Mouse (Mus musculus) hindbrain, embryonic 11.5 days (tissue): ENCODE results near the gene Bhlhe23. TPM values are rescaled to one million over a fixed set of nuclear protein-coding genes. Genes with fewer than 3 reads are reported as not detected.

Source experiments
- ATAC-seq: fragments of 200-750 bp; cut with Nextera tagmentation; 2 replicates; pipeline ENCODE4 v1.8.0; 2017; ENCODE audit warnings: mild to moderate bottlenecking, moderate TSS enrichment, moderate library complexity; ENCODE audit not compliant: low FRiP score
- DNase-seq: peaks from one replicate; pipeline ENCODE4 v3.0.0-alpha.2; 2015; ENCODE audit warnings: low spot score
- H3K27ac ChIP-seq: fragments of 300-500 bp; sonication (generic); 2 replicates; pipeline ENCODE4 v1.5.1; 2014; ENCODE audit warnings: mild to moderate bottlenecking, low read depth, low read length
- H3K27me3 ChIP-seq: fragments of 300-500 bp; sonication (generic); 2 replicates; pipeline ENCODE4 v1.6.1; 2014; ENCODE audit warnings: mild to moderate bottlenecking, low read length, moderate library complexity, mixed read lengths; ENCODE audit not compliant: control insufficient read depth, insufficient read depth
- H3K36me3 ChIP-seq: fragments of 300-500 bp; sonication (generic); 2 replicates; pipeline ENCODE4 v1.6.1; 2014; ENCODE audit warnings: mild to moderate bottlenecking, low read length, moderate library complexity, mixed read lengths; ENCODE audit not compliant: control insufficient read depth, insufficient read depth
- H3K4me1 ChIP-seq: fragments of 300-500 bp; sonication (generic); replicated peaks from 2 replicates; pipeline ENCODE4 v1.6.1; 2014; ENCODE audit warnings: low read length, mixed read lengths; ENCODE audit not compliant: control insufficient read depth, insufficient read depth
- H3K4me2 ChIP-seq: fragments of 300-500 bp; sonication (generic); replicated peaks from 2 replicates; pipeline ENCODE4 v1.6.1; 2014; ENCODE audit warnings: mild to moderate bottlenecking, low read depth, low read length
- H3K4me3 ChIP-seq: fragments of 300-500 bp; sonication (generic); 2 replicates; pipeline ENCODE4 v1.5.1; 2014; ENCODE audit warnings: low read depth, low read length
- H3K9ac ChIP-seq: fragments of 300-500 bp; sonication (generic); 2 replicates; pipeline ENCODE4 v1.6.1; 2014; ENCODE audit warnings: low read depth, low read length
- H3K9me3 ChIP-seq: fragments of 300-500 bp; sonication (generic); 2 replicates; pipeline ENCODE4 v1.6.1; 2016; ENCODE audit warnings: low read length; ENCODE audit not compliant: control insufficient read depth
- WGBS: fragments of 180-500 bp; shearing (Covaris S2); extraction: QIAGEN DNeasy Blood & Tissue Kit; methylation state at CpG from one replicate; pipeline ENCODE4 v1.1.7; 2014; 5-methylcytosine and 5-hydroxymethylcytosine counted together
- polyA plus RNA-seq: library from polyadenylated mRNA; unstranded; fragments of >200 nt; fragmentation: Nextera tagmentation; extraction: Ambion mirVana; gene quantifications from 2 replicates; pipeline ENCODE4 v1.2.1, GENCODE M21; 2014

Bhlhe23 gene
- polyA plus RNA-seq, 1 experiment from 2014 or later: 3.0 TPM

DNA sequence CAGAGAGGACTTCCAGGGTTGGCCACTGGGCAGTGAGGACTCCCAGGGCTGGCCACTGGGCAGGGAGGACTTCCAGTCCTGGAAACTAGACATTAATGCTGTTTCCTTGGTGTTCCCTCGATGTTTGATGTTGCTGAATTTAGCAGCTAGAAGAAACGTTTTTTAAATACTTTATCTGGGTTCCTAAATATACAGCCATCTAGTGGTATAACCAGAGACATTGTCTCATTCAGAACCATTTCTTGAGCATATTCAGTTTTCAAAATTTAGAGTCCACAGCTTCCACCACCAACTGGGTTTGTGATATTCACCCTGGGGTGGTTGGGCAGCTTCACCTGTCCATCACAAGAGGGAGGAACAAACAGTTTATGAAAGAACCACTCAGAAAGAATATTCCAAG, 34.3 kb upstream of the Bhlhe23 start:
- Histone ChIP-seq H3K4me3 (no peak overlapping the region), H3K4me2 (no peak overlapping the region), H3K9me3 (no peaks in the 10 kb centered on the region), H3K4me1 (no peaks in the 10 kb centered on the region), H3K27me3 (no peaks in the 10 kb centered on the region), H3K9ac (no peak overlapping the region), H3K27ac (no peak overlapping the region), H3K36me3 (no peaks in the 10 kb centered on the region)
- WGBS: 67% methylated on average over 2 of the region's 2 CpGs
- DNase-seq (no peak), ATAC-seq (no peak)

DNA sequence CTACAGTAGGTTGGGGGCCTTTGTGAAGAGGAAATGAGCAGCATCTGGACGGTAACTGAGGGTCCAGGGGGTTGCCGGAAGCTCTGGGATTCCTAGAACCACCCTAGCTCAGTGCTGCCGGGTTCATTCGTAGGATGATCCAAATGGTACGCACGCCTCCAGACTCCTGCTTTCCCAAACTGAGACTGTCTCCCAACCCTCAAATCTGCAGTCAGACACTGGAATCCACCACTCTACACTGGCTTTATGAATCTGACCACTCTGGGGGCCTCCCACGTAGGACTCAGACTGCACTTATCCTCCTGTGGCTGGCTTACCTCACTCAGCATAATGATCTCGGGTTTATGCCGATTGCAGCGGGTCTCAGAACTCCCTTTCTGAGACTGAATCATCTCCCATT, 32.8 kb upstream of the Bhlhe23 start:
- H3K36me3 ChIP-seq: no peaks in the 10 kb centered on the region
- H3K4me1 ChIP-seq: no peaks in the 10 kb centered on the region
- no peaks in the 10 kb centered on the region for H3K27me3 ChIP-seq
- DNase-seq (no peak), ATAC-seq (no peak)
- no peaks in the 10 kb centered on the region for H3K9me3 ChIP-seq
- H3K9ac ChIP-seq: no peak overlapping the region
- no peak overlapping the region for H3K27ac ChIP-seq
- H3K4me2 ChIP-seq: no peak overlapping the region
- 80% methylated on average over 10 of the region's 10 CpGs for WGBS
- no peak overlapping the region for H3K4me3 ChIP-seq

DNA sequence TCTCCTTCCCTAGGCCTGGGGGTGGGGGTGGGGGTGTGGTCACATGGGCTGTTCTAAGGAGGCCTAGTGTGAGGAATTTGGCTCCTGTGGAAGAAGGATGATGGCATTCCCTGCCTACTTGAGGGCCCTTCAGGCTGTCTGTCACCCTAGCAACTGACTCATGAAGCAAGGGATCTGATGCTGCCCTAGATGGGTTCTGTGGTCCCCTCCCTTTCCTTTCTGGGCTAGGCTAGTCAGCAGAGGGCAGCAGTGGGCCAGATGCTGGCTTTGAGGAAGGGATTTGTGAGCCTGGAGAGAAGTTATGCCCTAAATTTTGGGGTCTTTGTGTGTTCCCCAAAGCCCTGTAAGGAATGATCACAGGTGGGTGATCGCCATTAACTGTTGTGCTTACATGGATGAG, 29.3 kb upstream of the Bhlhe23 start:
- no peaks in the 10 kb centered on the region for H3K9me3 ChIP-seq
- 36% methylated on average over 1 of the region's 1 CpGs for WGBS
- H3K4me3 ChIP-seq: no peak overlapping the region
- no peaks in the 10 kb centered on the region for H3K4me1 ChIP-seq
- no peak overlapping the region for H3K27ac ChIP-seq
- no peak overlapping the region for H3K9ac ChIP-seq
- DNase-seq (peak; percentile 71), ATAC-seq (peak; percentile 54; the same call in 1 of the 2 replicates)
- H3K27me3 ChIP-seq: no peaks in the 10 kb centered on the region
- H3K4me2 ChIP-seq: no peak overlapping the region
- H3K36me3 ChIP-seq: no peaks in the 10 kb centered on the region

DNA sequence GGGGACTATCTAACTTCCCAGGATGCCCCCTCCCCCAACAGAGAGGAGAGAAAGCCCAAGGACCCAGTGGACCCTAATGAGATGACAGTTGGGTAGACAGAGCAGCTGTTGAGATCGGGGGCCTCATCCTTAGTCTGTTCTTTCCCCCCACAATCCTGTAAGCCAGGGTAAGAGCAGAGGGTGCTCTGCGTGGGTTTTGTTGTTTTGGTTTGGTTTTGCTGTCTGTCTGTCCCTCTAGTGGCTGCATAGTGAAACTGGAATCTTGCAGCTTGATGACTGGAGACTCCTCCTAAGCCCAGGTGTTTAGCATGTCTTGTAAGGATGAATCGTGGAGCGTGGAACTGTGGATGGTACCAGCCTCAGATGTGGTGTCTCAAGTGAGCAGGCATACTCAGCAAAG, 19.3 kb upstream of the Bhlhe23 start:
- no peak for DNase-seq
- H3K36me3 ChIP-seq: no peaks in the 10 kb centered on the region
- H3K4me2 ChIP-seq: no peak overlapping the region
- no peak overlapping the region for H3K9ac ChIP-seq
- no peaks in the 10 kb centered on the region for H3K27me3 ChIP-seq
- H3K9me3 ChIP-seq: no peaks in the 10 kb centered on the region
- H3K4me1 ChIP-seq: no peaks in the 10 kb centered on the region; the same call in 1 of the 2 replicates
- ATAC-seq: peak; percentile 45; the same call in 1 of the 2 replicates
- 50% methylated on average over 4 of the region's 4 CpGs for WGBS
- peak overlapping the region; percentile 24 for H3K27ac ChIP-seq
- no peak overlapping the region for H3K4me3 ChIP-seq

DNA sequence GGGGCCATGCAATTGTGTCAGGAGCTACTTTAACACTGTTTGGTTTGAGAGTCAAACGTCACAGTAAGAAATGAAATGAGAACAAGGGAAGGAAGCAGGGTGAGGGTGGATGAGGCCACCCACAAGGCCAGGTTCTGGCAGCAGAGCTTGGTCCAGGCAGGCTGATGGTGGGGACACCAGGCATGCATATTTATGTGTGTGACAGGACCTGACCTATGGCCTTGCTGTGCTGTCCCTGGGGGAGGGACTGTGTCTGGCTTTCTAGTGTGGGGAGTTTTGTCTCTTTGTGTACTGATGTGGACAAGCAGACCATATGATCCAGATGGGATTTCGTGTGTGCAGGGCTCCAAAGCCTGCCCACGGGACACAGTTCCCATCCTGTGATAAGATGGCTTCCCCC, 18.9 kb upstream of the Bhlhe23 start:
- WGBS: 51% methylated on average over 3 of the region's 3 CpGs
- Histone ChIP-seq H3K4me3 (no peak overlapping the region), H3K9ac (no peak overlapping the region), H3K27ac (peak overlapping the region; percentile 24), H3K4me2 (no peak overlapping the region), H3K36me3 (no peaks in the 10 kb centered on the region), H3K9me3 (no peaks in the 10 kb centered on the region), H3K27me3 (no peaks in the 10 kb centered on the region), H3K4me1 (no peaks in the 10 kb centered on the region; the same call in 1 of the 2 replicates)
- DNase-seq: peak; percentile 21
- ATAC-seq: peak; percentile 56; the same call in 1 of the 2 replicates

DNA sequence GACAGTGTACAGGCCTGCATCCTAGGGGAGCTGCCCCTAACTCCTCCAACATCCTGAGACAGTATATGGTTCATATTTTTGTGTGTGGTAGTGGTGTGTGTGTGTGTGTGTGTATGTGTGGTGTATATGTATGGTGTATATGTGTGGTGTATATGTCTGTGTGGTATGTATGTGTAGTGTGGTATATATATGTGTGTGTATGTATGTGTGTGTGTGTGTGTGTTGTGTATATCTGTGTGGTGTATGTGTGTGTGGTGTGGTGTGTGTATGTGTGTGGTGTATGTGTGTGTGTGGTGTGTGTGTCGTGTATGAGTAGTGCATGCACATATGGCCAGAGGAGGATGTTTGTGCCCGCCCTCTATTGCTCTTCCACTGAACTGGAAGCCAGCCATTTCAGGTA, 17.7 kb upstream of the Bhlhe23 start:
- ATAC-seq (0 out of 2 replicates have a peak, but pooled peaks have one; percentile 26), DNase-seq (no peak)
- Histone ChIP-seq H3K9me3 (no peaks in the 10 kb centered on the region), H3K4me3 (no peak overlapping the region), H3K9ac (no peak overlapping the region), H3K4me2 (no peak overlapping the region), H3K36me3 (no peaks in the 10 kb centered on the region), H3K27ac (0 out of 2 replicates have a peak overlapping the region, but pooled peaks have one; percentile 30), H3K4me1 (no peaks in the 10 kb centered on the region; the same call in 1 of the 2 replicates), H3K27me3 (no peaks in the 10 kb centered on the region)
- WGBS: 95% methylated on average over 2 of the region's 2 CpGs

DNA sequence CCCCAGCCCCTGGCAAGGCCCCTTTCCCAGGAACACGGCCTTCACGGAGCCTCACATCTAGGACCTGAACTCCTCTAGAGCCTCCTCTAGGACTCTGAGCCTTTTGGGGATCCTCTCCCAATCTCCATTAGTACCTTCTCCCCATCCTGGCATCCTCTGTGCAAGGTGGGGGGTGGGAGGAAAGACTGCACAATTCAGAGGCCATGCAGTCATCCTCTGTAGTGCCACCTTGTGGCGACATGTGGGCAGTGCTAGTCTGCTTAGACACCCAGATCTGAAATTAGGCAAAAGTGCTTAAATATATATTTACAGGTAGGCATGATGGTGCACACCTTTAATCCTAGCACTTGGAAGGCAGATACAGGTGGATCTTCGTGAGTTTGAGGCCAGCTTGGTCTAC, 15.0 kb upstream of the Bhlhe23 start:
- DNase-seq (peak; percentile 77), ATAC-seq (no peak)
- Histone ChIP-seq H3K4me1 (no peaks in the 10 kb centered on the region; the same call in 1 of the 2 replicates), H3K36me3 (no peaks in the 10 kb centered on the region), H3K9me3 (no peaks in the 10 kb centered on the region), H3K4me2 (no peak overlapping the region), H3K27me3 (no peaks in the 10 kb centered on the region), H3K4me3 (no peak overlapping the region), H3K9ac (no peak overlapping the region), H3K27ac (no peak overlapping the region)
- WGBS: 41% methylated on average over 4 of the region's 4 CpGs

DNA sequence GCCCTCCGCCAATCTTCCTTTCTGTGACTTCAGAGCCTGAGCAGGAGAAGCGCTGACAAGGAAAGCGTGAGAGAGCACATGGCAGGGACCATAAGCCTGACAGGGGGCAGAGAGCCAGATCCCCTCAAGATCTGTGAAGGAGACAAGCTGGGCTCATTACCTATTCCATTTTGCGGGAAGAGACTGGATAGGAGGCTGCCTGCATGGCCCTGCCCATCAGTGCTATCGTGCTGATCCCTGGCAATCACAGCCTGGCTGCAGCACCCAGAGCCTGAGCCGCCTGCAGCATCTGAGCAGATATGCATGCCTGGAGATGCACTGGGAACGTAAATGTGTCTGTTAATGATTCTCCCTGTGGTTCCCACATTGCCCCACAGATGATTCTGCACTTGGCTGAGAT, 12.1 kb upstream of the Bhlhe23 start:
- Histone ChIP-seq H3K4me1 (no peaks in the 10 kb centered on the region), H3K4me3 (no peak overlapping the region), H3K36me3 (no peaks in the 10 kb centered on the region), H3K9me3 (no peaks in the 10 kb centered on the region), H3K9ac (no peak overlapping the region), H3K27ac (no peak overlapping the region), H3K27me3 (no peaks in the 10 kb centered on the region), H3K4me2 (no peak overlapping the region)
- ATAC-seq (no peak), DNase-seq (no peak)
- WGBS: 21% methylated on average over 6 of the region's 7 CpGs

DNA sequence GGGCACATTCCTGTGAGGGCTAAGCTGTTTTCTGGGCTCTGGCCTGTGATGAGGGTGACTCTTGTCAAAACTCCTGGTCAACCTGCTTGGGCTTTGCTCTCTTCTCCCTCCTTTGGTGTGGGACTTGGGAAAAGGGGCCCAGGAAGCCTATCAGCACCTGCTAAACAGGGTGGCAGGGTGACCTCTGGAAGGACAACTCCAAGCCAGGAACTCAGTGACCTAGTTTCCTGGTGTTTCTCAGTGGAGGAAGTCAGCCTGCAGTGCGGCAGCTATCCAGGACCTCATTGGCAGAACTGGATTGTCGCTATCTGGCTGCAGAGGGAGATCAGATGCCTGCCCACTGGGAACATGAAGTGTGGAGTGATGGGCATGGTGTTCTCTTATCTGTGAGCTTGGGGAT, 11.7 kb upstream of the Bhlhe23 start:
- no peak for DNase-seq
- Histone ChIP-seq H3K4me2 (no peak overlapping the region), H3K27ac (no peak overlapping the region), H3K4me3 (no peak overlapping the region), H3K9me3 (no peaks in the 10 kb centered on the region), H3K9ac (no peak overlapping the region), H3K27me3 (no peaks in the 10 kb centered on the region), H3K4me1 (no peaks in the 10 kb centered on the region), H3K36me3 (no peaks in the 10 kb centered on the region)
- no peak for ATAC-seq
- 29% methylated on average over 2 of the region's 2 CpGs for WGBS
